Mouse (Mus musculus) embryonic fibroblast, embryonic 13.5 days (primary cell): Measurements from ENCODE around the gene Tmem63a.

Experiments used
- CTCF ChIP-seq: IDR thresholded peaks from 2 replicates; pipeline ENCODE4 v1.5.1; 2011; ENCODE audit warnings: mild to moderate bottlenecking, control low read depth, low read length, moderate library complexity, borderline replicate concordance; ENCODE audit not compliant: insufficient read depth
- POLR2A ChIP-seq: IDR thresholded peaks from 2 replicates; pipeline ENCODE4 v1.6.1; 2011; ENCODE audit warnings: low read depth, mild to moderate bottlenecking, control low read depth, low read length, moderate library complexity

GRCm38 (mm10) chr1:180942166-180943031 is at the start of gene Tmem63a:
- TF ChIP-seq CTCF = no peak
- peak; percentile 91 for TF ChIP-seq POLR2A
